Mouse (Mus musculus) heart, postnatal 10 days (tissue): ENCODE measurements at regions not wholly inside any gene's neighbourhood (a gene's known extent, or its start where the extent isn't known, plus 50 kb on each side); places are given as distances from the start of the nearest gene placed in this dataset.

Source experiments
- DNase-seq, 2 experiments: peaks; one replicate each; pipeline ENCODE4 v3.0.0; 2021
- intact Hi-C: fragments of 180-260 bp; cut with DNase I; formaldehyde crosslinking; loops from one replicate; pipeline ENCODE4 v1.15.1; 2025

DNA sequence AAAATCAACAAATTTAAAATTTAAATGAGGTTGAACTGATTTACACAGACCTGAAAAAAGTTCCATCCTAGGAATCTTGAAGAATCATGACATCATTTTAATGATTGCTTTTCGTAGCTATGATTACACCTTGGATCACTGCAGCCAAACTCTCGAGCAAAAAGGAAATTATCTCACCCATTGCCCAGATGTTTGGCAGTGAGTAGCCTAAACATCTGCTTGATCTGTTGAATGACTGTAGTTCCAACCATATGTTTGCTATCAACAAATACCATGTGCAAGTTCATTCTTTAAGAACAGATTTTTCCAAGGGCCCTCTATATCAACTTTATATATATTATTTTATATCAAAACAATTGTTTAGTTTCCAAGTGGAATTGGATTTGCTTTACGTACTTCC, 296.6 kb downstream of the Dmac1 start:
- intact Hi-C loops = no loop called here
- peak; percentile 4 to 15 for DNase-seq

DNA sequence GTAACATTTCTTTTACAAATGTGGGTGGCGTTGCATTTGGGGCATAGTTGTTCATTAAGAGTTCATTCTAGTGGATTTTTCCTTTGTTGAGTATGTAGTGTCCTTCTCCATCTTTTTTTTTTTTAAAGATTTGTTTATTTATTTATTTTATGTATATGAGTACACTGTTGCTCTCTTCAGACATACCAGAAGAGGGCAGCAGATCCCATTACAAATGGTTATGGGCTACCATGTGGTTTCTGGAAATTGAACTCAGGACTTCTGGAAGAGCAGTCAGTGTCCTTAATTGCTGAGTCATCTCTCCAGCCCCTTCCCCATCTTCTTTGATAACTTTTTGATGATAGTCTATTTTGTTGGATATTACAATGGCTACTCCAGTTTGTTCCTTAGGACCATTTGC, 306.0 kb downstream of the Dmac1 start:
- peak; percentile 2 to 4 for DNase-seq
- intact Hi-C loops = loop anchor here (10.0 kb wide), 1 partner anchor 407 kb away; no protein-coding TSS in a partner anchor
